Mouse (Mus musculus): Measurements from ENCODE around the gene Arhgap31. TPM values are rescaled to one million over a fixed set of nuclear protein-coding genes. Genes with fewer than 3 reads are reported as not detected.
A peak's percentile ranks its signal among the peaks of the same experiment; 100 is the strongest.
"Not testable (repeated sequence)": the region's sequence is repeated elsewhere in the genome, so short reads cannot be mapped to it uniquely, and the experiment has no call there.

Gene Arhgap31
- total RNA-seq, 2 experiments from 2014 or later = 21.1 to 24.2 TPM

DNA sequence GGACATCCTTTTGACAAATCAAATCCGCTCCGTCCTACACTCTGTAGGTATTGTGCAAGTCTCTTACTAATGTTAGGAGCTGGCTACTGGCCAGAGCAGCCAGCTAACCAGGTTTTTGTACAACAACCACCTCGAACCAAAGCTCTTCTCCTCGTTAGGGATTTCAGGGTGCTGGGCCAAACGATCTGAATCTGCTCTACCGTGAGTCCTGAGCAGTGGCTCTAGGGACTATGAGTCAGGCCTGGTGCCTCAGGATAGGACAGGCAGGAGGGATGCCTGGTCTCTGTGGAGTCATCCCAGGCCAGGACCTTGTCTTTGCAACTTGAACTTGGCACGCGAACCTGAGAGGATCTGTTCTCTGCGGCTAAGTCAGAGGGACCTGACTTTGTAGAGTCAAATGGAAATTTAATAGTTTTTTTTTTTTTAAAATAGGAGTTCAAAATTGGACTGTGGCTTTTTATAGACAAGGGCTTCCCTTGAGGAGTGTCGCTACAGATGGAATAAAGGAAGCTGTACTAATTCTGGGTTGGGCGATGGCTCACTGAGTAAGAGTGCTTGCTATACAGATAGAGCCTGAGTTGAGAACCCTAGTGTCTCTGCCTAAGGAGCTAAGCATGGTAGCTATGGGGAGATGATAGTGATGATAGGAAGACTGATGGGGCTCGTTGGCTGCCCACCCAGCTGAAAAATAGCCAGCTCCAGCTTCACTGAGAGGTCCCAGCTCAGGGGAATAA, 24.4 kb downstream of the Arhgap31 start:
- no peak for DNase-seq (ENCODE audit: low spot score in 2 of 2)

DNA sequence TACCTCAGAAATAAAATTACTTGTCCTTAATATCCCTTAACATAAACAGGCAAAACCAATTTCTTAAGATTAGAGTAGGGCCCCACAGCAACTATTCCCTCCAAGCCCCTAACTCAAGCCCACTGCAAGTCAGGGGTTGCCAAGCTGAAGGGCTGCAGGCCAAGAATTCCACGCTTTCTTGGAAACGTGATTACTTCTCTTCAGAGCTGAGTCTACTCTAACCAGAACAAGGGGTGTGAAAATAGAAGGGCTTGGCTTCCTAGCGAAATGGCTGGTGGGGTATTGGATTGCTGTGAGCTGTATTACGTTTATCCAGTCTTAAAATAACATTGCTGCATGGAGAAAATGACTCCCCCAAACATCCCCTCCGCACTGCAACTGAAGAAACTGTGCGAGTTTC, 25.4 kb downstream of the Arhgap31 start:
- DNase-seq (ENCODE audit: low spot score in 2 of 2) = no peak

DNA sequence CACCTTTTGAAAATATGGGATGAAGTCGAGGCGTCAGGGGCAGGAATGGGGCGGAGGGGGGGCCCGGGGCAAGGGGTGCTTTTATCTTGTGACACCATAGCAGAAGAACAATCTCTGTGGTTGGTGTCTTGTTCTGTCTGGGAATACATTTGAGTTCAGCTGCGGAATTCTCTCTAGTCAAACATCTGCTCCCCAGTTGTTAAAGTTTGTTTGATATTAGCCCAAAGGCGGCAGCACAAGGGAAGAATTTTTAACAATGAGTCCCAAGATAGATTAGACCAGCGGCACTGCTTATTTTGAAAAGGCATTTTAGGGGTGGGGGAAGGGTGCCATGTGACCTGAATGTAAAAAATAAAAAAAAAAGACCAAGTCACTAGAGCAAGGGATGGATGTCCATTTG, 30.0 kb downstream of the Arhgap31 start:
- no peak for DNase-seq (ENCODE audit: low spot score in 2 of 2)

DNA sequence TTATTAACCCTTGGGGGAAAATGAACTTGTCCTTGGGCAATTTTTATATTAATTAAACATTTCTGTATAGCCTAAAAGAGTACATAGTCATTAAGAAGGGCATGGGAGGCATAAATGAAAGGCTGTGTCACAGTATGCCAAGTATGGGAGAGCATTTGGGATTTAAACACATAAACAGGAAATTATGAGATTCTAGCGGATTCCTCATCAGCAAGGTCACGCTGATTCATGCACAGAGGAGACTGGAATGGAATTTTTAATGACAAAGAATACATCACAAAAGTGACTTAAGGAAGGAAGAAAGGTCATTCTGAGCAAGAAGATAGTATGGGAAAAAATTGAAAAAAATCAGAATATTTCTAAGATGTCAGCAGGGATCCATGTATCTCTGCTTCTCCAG, 31.8 kb downstream of the Arhgap31 start:
- DNase-seq (ENCODE audit: low spot score in 2 of 2) = no peak

DNA sequence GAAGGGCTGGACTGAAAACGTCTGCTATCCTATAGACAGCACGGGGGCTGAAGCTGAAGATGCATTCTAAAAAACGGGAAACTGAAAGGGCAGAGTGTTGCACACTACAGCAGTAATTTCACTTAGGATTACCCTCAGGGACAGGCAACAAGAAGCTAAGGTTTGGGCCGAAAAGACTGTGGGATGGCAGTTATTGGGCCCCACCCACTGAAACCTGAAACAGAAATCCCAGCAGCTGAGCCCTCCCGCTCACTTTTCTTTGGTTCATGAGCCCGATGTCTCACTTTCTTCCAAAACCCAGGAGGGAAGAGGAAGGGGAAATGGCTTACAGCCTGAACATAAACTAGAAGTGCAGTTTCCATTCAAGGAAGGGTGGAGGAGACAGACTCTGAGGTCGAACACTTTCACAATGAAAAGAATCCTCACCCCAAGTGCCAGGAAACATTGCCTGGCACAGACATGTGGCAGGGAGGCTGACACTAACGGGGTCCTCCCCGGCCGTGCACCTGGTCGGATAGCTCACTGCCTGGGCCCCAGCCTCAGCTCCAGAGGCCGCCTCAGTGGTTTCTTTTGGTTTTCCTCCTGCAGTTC, 33.5 kb downstream of the Arhgap31 start:
- no peak for DNase-seq (ENCODE audit: low spot score in 2 of 2)

DNA sequence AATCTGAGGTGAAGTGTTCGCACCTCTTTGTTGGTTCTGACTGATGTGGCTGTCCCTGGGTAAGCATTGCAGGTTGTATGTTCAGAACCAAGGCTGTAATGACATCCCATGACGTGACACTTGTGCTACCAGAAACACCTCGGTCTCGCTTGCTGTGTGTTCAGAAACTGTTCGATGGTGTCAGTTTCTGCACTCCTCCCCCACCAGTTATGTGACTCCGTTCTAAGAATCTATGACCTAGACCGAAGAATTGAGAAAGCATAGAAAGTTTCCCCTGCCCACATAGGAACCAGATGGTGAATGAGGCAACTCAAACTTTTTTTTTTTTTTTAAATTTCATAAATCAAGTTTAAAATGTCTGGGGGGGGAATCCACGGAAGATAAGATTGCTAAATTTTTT, 34.2 kb downstream of the Arhgap31 start:
- no peak for DNase-seq (ENCODE audit: low spot score in 2 of 2)

DNA sequence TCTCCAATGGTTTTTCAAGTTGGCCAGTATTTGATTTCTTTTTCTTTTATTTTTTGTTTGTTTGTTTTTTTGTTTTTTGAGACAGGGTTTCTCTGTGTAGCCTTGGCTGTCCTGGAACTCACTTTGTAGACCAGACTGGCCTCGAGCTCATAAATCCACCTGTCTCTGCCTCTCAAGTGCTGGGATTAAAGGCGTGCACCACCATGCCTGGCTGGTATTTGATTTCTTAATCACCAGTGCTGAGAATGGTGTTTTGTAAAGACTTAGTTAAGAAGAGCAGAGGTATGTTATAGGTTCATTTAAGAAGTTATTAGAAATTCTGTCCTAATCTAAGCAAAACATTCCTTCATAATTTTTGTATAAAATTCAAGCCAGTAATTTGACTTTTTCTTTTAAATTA, 35.1 kb downstream of the Arhgap31 start:
- DNase-seq (ENCODE audit: low spot score in 2 of 2) = not testable (repeated sequence)

DNA sequence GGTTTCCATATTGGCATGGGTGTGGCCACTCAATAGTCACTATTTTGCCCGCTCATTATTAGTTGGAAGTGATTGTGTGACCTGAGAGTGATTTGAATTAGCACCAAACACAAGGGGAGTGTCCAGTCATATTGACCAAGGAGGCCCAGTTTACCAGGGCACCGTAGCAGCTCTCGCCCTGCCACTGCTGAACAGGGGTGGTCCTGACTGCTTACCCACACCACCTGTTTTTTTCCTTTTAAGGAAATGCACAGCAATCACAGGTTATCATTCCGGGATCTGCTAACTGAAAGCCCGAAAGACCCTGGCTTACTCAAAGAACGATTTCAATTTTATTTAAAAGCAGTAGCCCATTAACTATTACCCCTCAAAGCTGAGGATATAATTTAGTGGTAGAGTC, 35.9 kb downstream of the Arhgap31 start:
- no peak for DNase-seq (ENCODE audit: low spot score in 2 of 2)

DNA sequence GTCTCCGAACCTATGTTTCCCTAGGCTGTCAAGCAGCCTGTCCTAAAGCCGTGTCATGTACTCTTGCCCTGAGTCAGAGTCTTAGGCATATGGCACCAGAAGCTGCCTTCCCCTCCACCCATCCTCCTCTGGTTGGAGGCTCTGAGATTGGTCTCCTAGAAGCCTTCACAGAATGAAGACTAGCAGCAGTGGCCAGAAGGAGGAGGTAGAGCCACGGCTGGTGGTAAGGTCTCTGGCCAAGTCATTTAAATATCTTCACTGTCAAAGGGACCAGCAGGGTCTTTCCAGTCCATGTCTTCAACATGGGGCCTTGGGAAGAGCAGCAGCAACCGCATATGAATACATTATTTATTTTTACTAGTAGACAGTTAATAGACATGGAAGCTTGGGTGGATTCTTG, 36.4 kb downstream of the Arhgap31 start:
- no peak for DNase-seq (ENCODE audit: low spot score in 2 of 2)

DNA sequence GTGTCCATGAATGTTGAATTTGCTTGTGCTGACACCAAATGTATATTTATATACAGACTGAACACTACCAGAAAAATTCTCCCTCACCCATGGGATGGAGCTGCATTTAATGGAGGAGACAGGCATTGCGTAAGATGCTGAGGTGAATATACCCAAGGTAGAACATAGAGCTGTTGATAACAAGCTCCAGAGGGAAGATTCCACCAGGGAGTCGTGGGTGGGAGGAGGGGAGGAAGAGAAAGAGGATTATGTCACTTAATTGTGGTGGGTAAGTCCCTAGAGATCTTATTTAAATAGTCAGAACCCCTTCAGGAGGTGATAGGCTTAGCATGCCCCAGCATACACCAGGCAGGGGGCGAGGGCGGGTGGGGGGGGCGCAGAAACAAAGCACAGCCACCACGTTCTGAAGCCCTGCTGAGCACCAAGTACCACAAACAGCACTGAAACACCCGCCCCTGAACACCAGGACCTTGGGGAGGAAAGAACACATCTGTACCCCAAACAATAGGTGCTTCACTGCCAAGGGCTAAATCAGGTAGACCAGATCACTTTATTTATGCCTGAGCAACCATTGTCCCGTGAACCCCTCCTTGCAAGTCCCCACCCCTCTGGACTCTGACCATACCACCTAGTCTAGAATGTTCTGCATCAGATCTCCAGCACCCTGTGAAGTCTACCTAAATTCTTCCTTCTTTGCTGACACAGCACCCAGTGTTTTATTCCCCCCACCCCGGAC, 37.3 kb downstream of the Arhgap31 start:
- no peak for DNase-seq (ENCODE audit: low spot score in 2 of 2)

DNA sequence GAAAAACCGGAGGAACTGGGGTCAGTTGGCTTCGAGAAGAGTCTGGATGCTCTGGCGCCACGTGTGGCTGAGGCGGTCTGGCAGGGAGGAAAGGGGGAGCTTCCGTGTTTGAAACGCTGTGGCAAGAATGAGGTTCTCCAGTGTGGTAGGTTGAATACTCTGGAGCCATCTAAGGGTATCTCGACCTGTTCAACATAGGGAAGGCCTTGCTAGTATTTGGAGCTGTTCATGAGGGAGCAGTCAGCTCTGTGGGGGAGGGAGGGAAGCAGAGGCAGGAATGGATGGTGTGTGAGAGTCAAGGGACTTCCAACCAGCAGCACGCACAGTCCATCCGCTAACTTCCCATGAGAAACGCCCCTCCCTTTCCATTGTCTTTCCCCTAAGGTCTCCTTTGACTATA, 38.2 kb downstream of the Arhgap31 start:
- no peak for DNase-seq (ENCODE audit: low spot score in 2 of 2)

DNA sequence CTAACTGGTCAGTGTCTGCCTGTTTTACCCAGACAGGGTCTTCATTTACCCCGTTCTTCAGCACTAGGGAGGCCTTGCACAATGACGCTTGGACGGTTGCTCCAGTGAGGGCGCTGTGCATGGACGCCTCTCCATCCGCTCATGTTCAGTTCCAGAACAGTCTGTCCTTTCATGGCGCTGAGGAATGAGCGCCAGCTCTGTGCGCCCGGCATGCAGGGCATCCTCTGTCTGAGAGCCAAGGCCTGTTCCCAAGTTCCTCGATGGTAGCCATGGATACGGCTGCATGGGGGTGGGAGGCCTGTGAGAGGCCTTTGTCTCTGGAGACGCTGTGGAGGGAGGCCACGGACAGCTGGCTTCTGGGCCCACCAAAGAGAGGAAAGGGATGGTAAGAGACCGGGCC, 39.6 kb downstream of the Arhgap31 start:
- peak; percentile 75 to 79 for DNase-seq (ENCODE audit: low spot score in 2 of 2)

DNA sequence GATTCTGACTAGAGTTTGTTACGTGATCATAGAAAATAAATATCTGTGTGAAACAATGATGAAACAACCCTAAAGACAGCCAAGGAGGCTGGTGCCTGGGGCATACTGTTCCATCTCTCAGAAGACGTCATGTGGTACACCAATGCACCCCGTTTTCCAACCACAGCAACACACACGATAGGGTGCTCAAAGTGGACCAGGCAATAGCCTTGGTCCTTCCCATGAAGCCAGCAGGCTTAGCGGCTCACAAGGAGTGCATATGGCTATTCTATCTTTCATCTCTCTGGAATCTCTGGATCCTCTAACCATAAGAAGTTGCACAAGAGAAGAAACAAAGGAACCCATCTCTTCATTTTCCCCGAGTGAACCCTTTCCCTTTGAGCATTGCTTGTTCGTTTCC, 40.1 kb downstream of the Arhgap31 start:
- DNase-seq (ENCODE audit: low spot score in 2 of 2) = no peak

DNA sequence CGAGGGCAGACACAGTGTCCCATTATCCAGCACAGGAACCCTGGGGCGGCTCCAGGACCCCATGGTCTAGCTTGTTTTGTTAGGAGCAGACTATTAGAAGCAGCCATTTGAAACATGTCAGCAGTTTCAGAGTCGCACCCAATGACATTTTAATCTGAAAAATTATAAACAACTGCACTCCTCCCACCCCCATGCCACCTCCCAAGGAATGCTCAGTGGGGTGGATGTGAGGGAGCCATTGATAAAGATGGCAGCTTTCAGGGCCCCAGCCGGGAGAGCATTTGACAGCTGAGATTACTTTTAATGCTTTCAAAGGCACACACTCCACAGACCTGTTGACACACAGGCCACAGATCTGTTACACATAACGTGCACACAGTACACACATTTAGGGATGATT, 40.7 kb downstream of the Arhgap31 start:
- no peak for DNase-seq (ENCODE audit: low spot score in 2 of 2)

DNA sequence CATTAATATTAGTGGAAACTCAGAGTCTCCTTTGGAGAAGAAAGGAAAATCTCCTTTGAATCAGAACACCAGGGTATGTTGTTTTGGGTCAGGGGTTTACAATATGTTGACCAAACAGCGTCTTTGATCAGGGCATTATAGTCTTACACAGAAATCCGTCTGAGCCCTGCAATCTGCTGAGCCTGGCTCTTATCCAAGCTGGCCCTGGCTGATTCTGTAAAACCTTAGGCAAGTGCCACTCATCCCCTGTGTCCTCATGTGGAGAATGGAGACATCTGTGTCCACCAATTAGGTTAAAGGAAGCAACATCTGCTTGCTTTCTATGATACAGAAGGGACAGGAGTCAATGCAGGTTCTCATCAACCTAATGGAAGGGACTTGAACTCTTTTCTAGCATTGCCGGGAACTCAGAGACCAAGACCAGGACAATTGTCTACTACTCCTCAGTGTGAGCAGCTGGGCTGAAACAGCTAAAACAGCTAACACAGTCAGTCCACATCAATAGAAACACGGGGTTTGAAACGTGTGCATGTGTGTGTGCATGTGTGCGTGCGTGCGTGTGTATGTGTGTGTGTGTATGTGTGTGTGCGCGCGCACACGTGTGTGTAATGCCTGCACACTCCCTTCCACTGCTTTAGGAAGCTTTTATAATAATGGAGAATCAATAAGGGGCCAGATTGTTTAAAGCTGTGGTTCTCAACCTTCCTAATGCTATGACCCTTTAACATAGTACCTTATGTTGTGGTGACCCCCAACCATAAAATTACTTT, 42.3 kb downstream of the Arhgap31 start:
- DNase-seq (ENCODE audit: low spot score in 2 of 2) = peak in 1 of 2 experiments; percentile 32

DNA sequence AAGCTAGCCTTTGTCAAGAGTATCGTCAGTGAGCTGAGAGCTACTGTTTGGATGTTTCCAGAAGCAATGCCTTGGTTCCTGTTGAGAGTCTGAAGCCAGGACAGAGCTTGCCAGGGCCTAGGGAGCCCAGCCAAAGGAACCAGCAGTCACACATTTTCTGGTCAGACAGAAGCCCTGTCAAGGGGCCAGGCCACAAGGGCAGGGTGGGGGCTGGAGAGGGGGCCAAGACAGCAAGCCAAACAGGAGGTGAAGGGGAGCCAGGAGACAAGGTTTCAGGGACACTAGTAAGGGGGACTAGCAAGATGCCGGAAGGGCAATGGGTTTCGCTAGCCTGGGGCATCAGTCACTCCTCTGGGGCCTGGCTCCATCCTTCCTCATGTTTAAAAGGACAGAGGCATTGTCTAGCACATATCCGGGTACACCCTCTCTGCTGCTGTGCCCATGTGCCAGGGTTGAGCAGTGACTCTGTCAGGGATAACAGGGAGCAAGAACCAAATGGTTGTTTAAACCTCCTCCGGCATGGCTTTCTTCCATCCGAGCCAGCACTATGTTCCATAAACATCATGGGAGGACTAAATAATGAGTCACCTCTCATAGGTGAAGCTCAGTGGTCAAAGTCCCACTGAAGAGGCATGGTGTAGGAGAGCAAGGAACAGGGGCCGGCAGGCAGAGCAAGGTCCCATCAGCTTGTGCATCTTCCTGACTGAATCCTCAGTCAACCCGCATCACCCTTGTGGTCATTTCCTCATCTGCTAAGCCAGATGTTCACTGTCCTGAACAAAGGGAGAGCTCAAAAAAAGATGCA, 44.0 kb downstream of the Arhgap31 start:
- peak; percentile 57 to 67 for DNase-seq (ENCODE audit: low spot score in 2 of 2)

DNA sequence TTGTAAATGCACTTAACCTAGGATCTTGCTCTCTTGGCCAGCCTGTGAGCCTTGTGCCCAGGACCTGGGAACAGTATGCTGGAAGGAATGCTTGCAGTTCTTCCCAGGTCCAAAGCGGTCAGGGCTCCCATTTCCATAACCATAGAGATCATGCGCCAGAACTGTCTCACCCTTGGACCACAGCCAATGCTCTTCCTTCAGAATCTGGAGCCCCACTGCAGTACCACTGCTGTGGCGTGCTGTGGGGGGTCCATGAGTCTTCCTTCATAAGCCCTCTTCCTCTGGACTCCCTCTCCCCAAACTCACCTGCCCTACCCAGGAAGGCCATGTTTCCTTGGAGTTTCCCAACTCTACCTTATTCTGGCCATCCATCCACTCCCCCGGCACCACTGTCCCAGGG, 46.6 kb downstream of the Arhgap31 start:
- DNase-seq (ENCODE audit: low spot score in 2 of 2) = no peak

DNA sequence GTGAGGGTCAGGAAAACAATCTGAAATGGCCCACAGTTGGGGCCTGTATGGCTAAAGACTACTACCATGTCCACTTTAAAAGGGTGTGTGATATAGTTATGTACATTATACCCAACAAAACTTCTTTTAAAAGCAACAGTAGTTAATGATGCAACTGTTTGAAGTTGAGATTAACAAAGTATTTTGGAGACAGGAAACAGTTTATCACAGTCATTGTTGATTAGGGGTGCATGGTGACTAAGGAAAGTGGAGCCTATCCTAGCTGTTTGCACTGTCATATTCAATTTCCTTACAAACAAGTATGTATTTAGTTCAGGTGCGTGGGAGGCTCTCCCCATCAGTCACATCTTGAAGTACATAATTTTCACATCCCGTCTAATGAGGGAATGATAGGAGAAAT, 47.1 kb downstream of the Arhgap31 start:
- DNase-seq (ENCODE audit: low spot score in 2 of 2) = no peak

DNA sequence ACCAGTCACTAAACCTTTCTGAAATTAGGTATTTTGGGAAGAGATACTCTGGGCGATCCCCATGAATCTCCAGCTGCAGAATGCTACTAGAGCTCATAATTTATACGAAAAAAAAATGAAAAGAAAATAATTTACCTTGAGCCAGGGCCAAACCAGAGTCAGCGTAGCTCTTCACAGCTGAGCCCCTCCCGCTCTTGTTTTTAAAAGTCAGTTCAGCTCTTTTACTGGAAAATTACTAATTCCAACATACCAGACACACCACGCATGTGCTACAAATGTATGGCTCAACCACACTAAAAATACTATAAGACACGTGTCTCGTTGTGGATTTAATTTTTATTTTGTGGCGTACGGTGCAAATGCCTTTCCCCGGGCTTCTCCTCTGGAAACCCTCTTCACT, 50.5 kb downstream of the Arhgap31 start:
- no peak for DNase-seq (ENCODE audit: low spot score in 2 of 2)

DNA sequence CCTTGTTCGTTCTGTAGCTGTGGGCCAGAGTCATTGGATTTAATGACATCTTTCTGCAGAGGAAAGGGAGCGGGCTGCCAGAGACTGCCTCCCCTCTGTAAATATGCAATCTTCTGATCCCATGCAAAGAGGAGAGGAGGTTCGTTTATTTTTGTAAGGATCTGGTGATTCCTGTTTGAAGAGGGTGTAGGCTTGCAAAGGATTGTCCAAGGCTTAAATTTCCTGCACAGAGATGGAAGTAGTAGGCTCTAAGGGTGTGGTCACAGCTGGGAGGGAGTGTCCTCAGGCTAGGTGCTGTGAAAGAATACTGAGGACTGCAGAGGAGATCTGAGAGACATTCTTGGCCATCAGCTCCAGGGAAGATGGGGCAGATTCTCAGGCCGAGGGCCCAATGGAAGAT, 58.8 kb downstream of the Arhgap31 start:
- DNase-seq (ENCODE audit: low spot score in 2 of 2) = no peak

DNA sequence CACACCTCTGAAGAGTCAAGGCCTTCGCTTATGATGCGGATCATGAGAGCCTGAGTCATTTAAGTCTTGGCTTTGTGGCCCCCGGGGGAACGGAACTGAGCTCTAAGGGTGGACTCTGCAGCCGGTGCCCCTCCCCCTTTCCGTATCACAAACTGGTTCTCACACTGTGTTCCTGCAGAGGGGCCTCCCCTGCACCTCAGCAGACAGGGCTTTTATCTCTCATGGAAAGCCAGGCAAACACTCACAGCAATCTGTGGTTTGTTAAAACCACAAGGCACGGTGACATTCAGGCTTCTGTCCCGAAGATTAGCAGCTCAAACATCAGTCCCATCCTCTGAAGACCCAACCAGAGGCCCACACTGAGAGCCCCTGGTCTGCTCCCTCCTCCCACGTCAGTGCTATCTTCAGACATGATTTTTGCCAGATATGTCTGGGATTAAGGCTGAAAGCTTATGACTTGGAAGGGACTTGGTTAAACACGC, 59.6 kb downstream of the Arhgap31 start:
- no peak for DNase-seq (ENCODE audit: low spot score in 2 of 2)
